In the genomic region with DNA sequence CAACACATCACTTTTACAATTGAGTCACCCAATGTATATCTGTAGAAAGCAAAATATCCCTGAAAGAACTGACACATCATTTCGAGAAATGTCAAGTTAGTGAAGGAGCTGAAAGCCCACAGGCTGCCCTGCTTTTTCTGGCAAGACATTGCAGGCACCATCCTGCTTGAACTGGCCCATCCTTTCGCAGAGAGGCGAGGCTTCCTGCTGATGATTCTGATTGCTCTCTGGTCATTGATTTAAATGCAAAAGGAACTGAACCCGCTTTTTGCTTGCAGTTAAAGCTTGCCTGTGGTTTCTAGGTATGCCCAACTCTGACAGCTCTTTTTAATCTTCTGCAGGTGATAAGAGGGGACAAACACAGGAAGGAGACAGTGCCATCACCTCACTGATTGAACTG, we compare ENCODE assay signal across 26 mouse cellular contexts.
DNase-seq lines count a peak whose midpoint lies in the region; ATAC-seq and TF ChIP-seq lines count a peak whose summit lies in the region.
"Had no signal": no experiment of that assay in that cellular context is flagged by ENCODE, and none has a peak within 500 bp of the region (broad histone marks: within the 10 kb centered on the region; RNA-seq: fewer than 3 reads in every experiment).

No protein-coding gene starts in this region.

- H3K9ac ChIP-seq in hindbrain, postnatal 0 days (replicated peaks; ENCODE audit: low read length): no peak overlapping the region
- H3K9ac ChIP-seq in hindbrain, embryonic 14.5 days: no peak overlapping the region
- H3K9ac ChIP-seq: heart, embryonic 13.5 days; hindbrain, embryonic 15.5 days; intestine, embryonic 15.5 days had no signal

- no peak overlapping the region for H3K27ac ChIP-seq in hindbrain, postnatal 0 days
- H3K27ac ChIP-seq in hindbrain, embryonic 14.5 days: no peak overlapping the region
- H3K27ac ChIP-seq: forebrain, embryonic 10.5 days; heart, adult 2 months; heart, embryonic 10.5 days; heart, embryonic 13.5 days; hindbrain, embryonic 15.5 days; intestine, embryonic 15.5 days had no signal

- ATAC-seq in hindbrain, postnatal 0 days: no peak
- ATAC-seq in hindbrain, embryonic 14.5 days (ENCODE audit: low FRiP score): no peak
- ATAC-seq: forebrain, embryonic 16.5 days; intestine, embryonic 15.5 days had no signal

- no peaks in the 10 kb centered on the region for H3K4me1 ChIP-seq in hindbrain, postnatal 0 days (ENCODE audit: insufficient read depth, low read length)
- no peaks in the 10 kb centered on the region for H3K4me1 ChIP-seq in hindbrain, embryonic 14.5 days (replicated peaks; ENCODE audit: control insufficient read depth, insufficient read depth, low read length)
- H3K4me1 ChIP-seq: forebrain, embryonic 10.5 days; heart, embryonic 10.5 days; heart, embryonic 13.5 days; hindbrain, embryonic 15.5 days; intestine, embryonic 15.5 days had no signal

- DNase-seq in cerebellum, postnatal 10 days: peak; percentile 35 to 60
- no peak for DNase-seq in cerebellum, adult 18-20 months
- peak; percentile 14 for DNase-seq in hindbrain, postnatal 0 days (ENCODE audit: low spot score)
- no peak for DNase-seq in hindbrain, embryonic 14.5 days (ENCODE audit: low spot score)
- DNase-seq in ES-CJ7 (ENCODE audit: low read depth, low spot score) (peak; percentile 46), ZHBTc4 (ENCODE audit: low read depth, low spot score) (peak; percentile 23)
- DNase-seq in urinary bladder, postnatal 14 days (ENCODE audit: low spot score): no peak
- DNase-seq in urinary bladder, adult 18-20 months (ENCODE audit: low spot score in 2 of 2): no peak
- DNase-seq: adrenal gland, postnatal 10 days; adrenal gland, postnatal 36 days; cerebellum, adult 11 months; cerebellum, adult 8-10 months; cerebellum, postnatal 36 days; embryo, embryonic 11 days; gastrocnemius, postnatal 10 days; gastrocnemius, postnatal 36 days; heart, adult 2 months; heart, postnatal 14 days; heart, postnatal 4 days; kidney, adult 11 months had no signal

- no peak for TF ChIP-seq CTCF in hindbrain, postnatal 0 days (IDR thresholded peaks at IDR 0.05; ENCODE audit: low read depth)

- no peak overlapping the region for H3K4me2 ChIP-seq in hindbrain, postnatal 0 days (ENCODE audit: low read depth, low read length)
- H3K4me2 ChIP-seq in hindbrain, embryonic 14.5 days (replicated peaks): no peak overlapping the region
- H3K4me2 ChIP-seq: heart, embryonic 13.5 days; hindbrain, embryonic 15.5 days; intestine, embryonic 15.5 days had no signal

- no peaks in the 10 kb centered on the region for H3K27me3 ChIP-seq in hindbrain, postnatal 0 days (ENCODE audit: insufficient read depth, low read length)
- no peaks in the 10 kb centered on the region for H3K27me3 ChIP-seq in hindbrain, embryonic 14.5 days (ENCODE audit: control insufficient read depth, insufficient read depth, low read length)
- H3K27me3 ChIP-seq: heart, embryonic 13.5 days; hindbrain, embryonic 15.5 days; intestine, embryonic 15.5 days had no signal

- H3K9me3 ChIP-seq in hindbrain, postnatal 0 days (ENCODE audit: low read length): no peaks in the 10 kb centered on the region
- H3K9me3 ChIP-seq in hindbrain, embryonic 14.5 days (ENCODE audit: control insufficient read depth, low read length): no peaks in the 10 kb centered on the region
- H3K9me3 ChIP-seq: forebrain, embryonic 10.5 days; heart, embryonic 10.5 days; heart, embryonic 13.5 days; hindbrain, embryonic 15.5 days; intestine, embryonic 15.5 days had no signal

- no peaks in the 10 kb centered on the region for H3K36me3 ChIP-seq in hindbrain, postnatal 0 days (ENCODE audit: insufficient read depth, low read length)
- no peaks in the 10 kb centered on the region for H3K36me3 ChIP-seq in hindbrain, embryonic 14.5 days (replicated peaks; ENCODE audit: control insufficient read depth, insufficient read depth)
- H3K36me3 ChIP-seq: forebrain, embryonic 10.5 days; heart, embryonic 10.5 days; heart, embryonic 13.5 days; hindbrain, embryonic 15.5 days; intestine, embryonic 15.5 days had no signal

- H3K4me3 ChIP-seq in hindbrain, postnatal 0 days (ENCODE audit: low read length): no peak overlapping the region
- no peak overlapping the region for H3K4me3 ChIP-seq in hindbrain, embryonic 14.5 days (replicated peaks; ENCODE audit: low read length)
- H3K4me3 ChIP-seq: forebrain, embryonic 10.5 days; heart, adult 2 months; heart, embryonic 10.5 days; heart, embryonic 13.5 days; hindbrain, embryonic 15.5 days; intestine, embryonic 15.5 days had no signal

- 38% methylated on average over 4 of the region's 4 CpGs for WGBS in hindbrain, postnatal 0 days
- 37% methylated on average over 4 of the region's 4 CpGs for WGBS in hindbrain, embryonic 14.5 days

Comparison
In these comparisons a context has a peak if more than half of its experiments do, and no peak if none do; other contexts are left out.
1. DNase-seq: peak in cerebellum, postnatal 10 days (2 of 2), hindbrain, postnatal 0 days (single experiment), ES-CJ7 (single experiment) and ZHBTc4 (single experiment); none in cerebellum, adult 18-20 months (0 of 2), hindbrain, embryonic 14.5 days (single experiment), urinary bladder, postnatal 14 days (single experiment) and urinary bladder, adult 18-20 months (0 of 2).